Mouse (Mus musculus) liver, embryonic 16.5 days (tissue): Measurements from ENCODE around the gene Foxq1. TPM values are rescaled to one million over a fixed set of nuclear protein-coding genes. Genes with fewer than 3 reads are reported as not detected.

ENCODE experiments used
- ATAC-seq: fragments of 200-750 bp; cut with Nextera tagmentation; 2 replicates; pipeline ENCODE4 v1.8.0; 2017; ENCODE audit warnings: low read depth, mild to moderate bottlenecking, moderate number of reproducible peaks, moderate library complexity
- H3K27ac ChIP-seq: fragments of 300-500 bp; sonication (generic); 2 replicates; pipeline ENCODE4 v1.5.1; 2014; ENCODE audit warnings: mild to moderate bottlenecking, low read length
- H3K27me3 ChIP-seq: fragments of 300-500 bp; sonication (generic); 2 replicates; pipeline ENCODE4 v1.6.1; 2014; ENCODE audit warnings: low read depth, low read length, mixed read lengths; ENCODE audit not compliant: control insufficient read depth, insufficient read depth
- H3K36me3 ChIP-seq: fragments of 300-500 bp; sonication (generic); 2 replicates; pipeline ENCODE4 v1.6.1; 2014; ENCODE audit warnings: mild to moderate bottlenecking; ENCODE audit not compliant: control insufficient read depth, insufficient read depth
- H3K4me1 ChIP-seq: fragments of 300-500 bp; sonication (generic); 2 replicates; pipeline ENCODE4 v1.6.1; 2014; ENCODE audit warnings: low read depth, low read length, mixed read lengths; ENCODE audit not compliant: control insufficient read depth
- H3K4me2 ChIP-seq: fragments of 300-500 bp; sonication (generic); 2 replicates; pipeline ENCODE4 v1.6.1; 2014; ENCODE audit warnings: low read depth, low read length, mixed read lengths
- H3K4me3 ChIP-seq: fragments of 300-500 bp; sonication (generic); 2 replicates; pipeline ENCODE4 v1.5.1; 2014; ENCODE audit warnings: low read depth, mild to moderate bottlenecking, low read length
- H3K9ac ChIP-seq: fragments of 300-500 bp; sonication (generic); 2 replicates; pipeline ENCODE4 v1.6.1; 2014; ENCODE audit warnings: low read depth, low read length
- H3K9me3 ChIP-seq: fragments of 300-500 bp; sonication (generic); replicated peaks from 2 replicates; pipeline ENCODE4 v1.6.1; 2016; ENCODE audit warnings: low read length; ENCODE audit not compliant: control insufficient read depth
- WGBS: fragments of 180-500 bp; shearing (Covaris S2); extraction: QIAGEN DNeasy Blood & Tissue Kit; methylation state at CpG from one replicate; pipeline ENCODE4 v1.1.7; 2014; ENCODE audit not compliant: insufficient replicate concordance; 5-methylcytosine and 5-hydroxymethylcytosine counted together
- polyA plus RNA-seq: library from polyadenylated mRNA; unstranded; fragments of >200 nt; fragmentation: Nextera tagmentation; extraction: Ambion mirVana; gene quantifications from 2 replicates; pipeline ENCODE4 v1.2.1, GENCODE M21; 2015

Foxq1 gene
- polyA plus RNA-seq, 1 experiment from 2014 or later = 0.98 TPM

DNA sequence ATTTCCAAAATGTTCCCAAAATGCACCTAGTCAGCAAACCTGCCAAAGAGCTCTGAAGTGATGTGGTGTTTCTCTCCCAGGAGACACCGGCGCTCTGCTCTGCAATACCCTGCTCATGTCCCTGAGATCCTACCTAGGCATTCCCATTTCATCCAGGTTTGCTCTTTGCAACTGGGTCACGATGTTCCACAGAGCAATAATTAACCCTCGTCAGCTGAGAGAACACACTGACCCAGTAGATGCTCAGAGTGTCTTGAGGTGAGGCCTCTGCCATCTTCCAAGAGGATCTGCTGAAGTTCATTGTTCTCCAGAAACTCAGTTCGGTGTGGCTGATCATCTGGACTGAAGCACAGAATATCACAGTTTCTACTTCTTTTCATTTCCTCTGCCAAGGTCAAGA lies 12.9 kb upstream of the Foxq1 start:
- ATAC-seq = no peak
- Histone ChIP-seq H3K9ac (no peak overlapping the region), H3K27me3 (no peaks in the 10 kb centered on the region), H3K4me3 (no peak overlapping the region), H3K4me1 (no peaks in the 10 kb centered on the region; the same call in 1 of the 2 replicates), H3K4me2 (no peak overlapping the region), H3K9me3 (no peaks in the 10 kb centered on the region), H3K27ac (no peak overlapping the region), H3K36me3 (no peaks in the 10 kb centered on the region)
- WGBS = 62% methylated on average over 5 of the region's 5 CpGs

DNA sequence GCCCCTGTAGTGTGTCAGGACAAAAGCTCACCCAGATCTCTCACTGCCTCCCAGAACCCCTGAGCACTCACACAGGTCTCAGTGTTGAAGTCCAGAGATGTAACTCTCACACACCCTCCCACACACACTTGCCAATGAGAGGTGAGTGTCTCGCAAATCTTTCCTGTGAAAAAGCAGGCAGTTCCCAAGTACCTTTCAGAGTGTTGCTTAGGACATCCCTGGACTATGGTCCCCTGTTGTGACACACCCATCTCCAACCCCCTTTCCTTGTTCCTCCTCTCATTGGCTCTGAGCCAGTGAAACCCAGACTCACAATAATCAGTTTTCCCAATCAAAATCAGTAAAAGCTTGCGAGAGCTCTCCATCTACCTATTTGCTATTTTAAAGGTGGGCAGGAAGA lies 9.2 kb upstream of the Foxq1 start:
- H3K9ac ChIP-seq = no peak overlapping the region
- no peak for ATAC-seq

DNA sequence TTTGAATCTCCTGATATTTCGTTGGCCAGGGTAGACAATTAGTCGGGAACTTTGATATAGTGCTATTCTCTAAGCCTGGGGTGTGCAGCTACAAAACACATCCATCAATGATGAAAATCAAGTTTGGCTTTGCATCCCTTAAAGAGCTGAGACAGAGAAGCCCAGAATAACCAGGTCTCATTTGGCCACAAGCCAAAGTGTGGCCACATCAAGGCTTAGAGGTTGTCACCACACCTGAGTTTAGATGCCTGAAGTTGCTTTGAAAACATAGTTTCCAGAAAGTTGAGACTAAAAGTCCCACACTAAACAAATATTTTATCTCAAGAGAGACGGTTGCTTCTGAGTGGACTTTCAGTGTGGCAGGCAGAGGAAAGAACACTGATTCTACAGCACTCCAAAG lies 8.7 kb upstream of the Foxq1 start:
- Histone ChIP-seq H3K36me3 (no peaks in the 10 kb centered on the region), H3K4me2 (no peak overlapping the region), H3K9me3 (no peaks in the 10 kb centered on the region), H3K4me1 (no peaks in the 10 kb centered on the region; the same call in 1 of the 2 replicates), H3K27me3 (no peaks in the 10 kb centered on the region), H3K4me3 (no peak overlapping the region), H3K27ac (peak overlapping the region; percentile 2; the same call in 1 of the 2 replicates), H3K9ac (no peak overlapping the region)
- no peak for ATAC-seq
- WGBS = 60% methylated on average over 3 of the region's 3 CpGs

More for the DNA sequence above, 9.2 kb upstream of the Foxq1 start:
- Histone ChIP-seq H3K36me3 (no peaks in the 10 kb centered on the region), H3K27me3 (no peaks in the 10 kb centered on the region), H3K27ac (peak overlapping the region; percentile 55), H3K9me3 (no peaks in the 10 kb centered on the region), H3K4me3 (no peak overlapping the region), H3K4me1 (no peaks in the 10 kb centered on the region; the same call in 1 of the 2 replicates), H3K4me2 (no peak overlapping the region)
- 46% methylated on average over 2 of the region's 2 CpGs for WGBS

DNA sequence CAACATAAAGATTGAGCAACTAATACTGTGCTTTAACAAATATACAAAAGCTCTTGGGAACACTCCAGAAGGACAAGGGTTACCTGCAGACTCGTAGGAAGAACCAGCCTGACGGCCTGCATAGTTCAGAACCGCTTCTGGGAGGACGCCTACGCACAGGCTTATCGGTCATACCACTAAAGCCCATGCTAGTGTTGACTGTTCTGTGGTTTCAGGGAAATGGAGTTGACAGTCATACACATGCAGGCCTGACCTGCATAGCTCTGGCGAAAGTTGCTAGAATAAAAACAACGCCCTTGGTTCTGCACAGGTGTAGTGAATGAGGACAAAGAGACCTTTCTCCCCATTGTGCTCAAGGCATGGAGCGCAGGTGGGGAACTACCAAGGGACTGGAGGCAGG lies 8.3 kb upstream of the Foxq1 start:
- no peak overlapping the region for H3K9ac ChIP-seq
- peak; percentile 97 for ATAC-seq

DNA sequence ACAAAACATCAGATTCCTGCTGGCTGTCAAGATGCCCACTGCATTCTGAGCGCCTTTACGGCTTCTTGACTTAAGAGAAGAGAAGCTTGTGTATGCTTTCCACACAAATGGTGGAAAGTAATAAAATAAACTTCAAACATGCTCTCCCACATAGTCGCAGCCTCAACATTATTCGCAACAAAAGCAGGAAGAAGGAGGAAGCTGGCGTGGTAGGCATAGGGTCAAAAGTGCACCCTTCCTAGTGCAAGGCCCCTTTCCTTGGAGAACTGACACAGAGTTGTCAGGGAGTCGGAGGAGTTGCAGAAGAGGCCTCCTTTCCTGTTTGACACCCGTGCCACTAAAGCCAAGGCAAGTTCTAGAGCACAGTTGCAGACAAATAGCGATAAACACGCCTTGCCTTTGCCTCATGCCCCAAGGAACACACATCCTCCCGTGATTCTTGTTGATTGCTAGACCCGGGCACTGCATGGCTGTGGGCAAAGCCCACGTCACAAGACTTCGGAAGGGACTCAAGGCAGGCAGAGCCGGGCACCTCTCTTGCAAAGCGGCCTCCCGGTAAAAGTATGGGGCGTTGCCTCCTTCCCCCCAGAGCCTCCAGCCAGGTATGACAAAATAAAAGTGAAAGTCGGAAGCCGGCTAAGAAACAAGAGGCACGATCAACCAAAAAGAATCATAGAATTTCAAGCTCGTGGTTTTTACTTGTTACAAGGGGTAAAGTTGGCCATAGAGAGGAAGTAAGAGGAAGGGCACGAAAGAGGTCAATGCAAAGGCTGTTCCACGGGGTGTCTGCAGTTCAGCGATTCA lies 1.2 kb downstream of the Foxq1 start:
- no peaks in the 10 kb centered on the region; the same call in 1 of the 2 replicates for H3K4me1 ChIP-seq
- peak overlapping the region; percentile 62 for H3K4me2 ChIP-seq
- peaks cover 48% of the 10 kb centered on the region for H3K27me3 ChIP-seq
- H3K4me3 ChIP-seq = peak overlapping the region; percentile 61
- 4% methylated on average over 24 of the region's 24 CpGs for WGBS
- no peaks in the 10 kb centered on the region for H3K9me3 ChIP-seq
- H3K36me3 ChIP-seq = no peaks in the 10 kb centered on the region
- no peak overlapping the region for H3K9ac ChIP-seq
- H3K27ac ChIP-seq = no peak overlapping the region
- no peak for ATAC-seq

More for the DNA sequence above, 8.3 kb upstream of the Foxq1 start:
- WGBS = 57% methylated on average over 9 of the region's 9 CpGs
- Histone ChIP-seq H3K27me3 (no peaks in the 10 kb centered on the region), H3K27ac (peak overlapping the region; percentile 71), H3K4me2 (no peak overlapping the region), H3K4me1 (no peaks in the 10 kb centered on the region; the same call in 1 of the 2 replicates), H3K4me3 (no peak overlapping the region), H3K9me3 (no peaks in the 10 kb centered on the region), H3K36me3 (no peaks in the 10 kb centered on the region)

DNA sequence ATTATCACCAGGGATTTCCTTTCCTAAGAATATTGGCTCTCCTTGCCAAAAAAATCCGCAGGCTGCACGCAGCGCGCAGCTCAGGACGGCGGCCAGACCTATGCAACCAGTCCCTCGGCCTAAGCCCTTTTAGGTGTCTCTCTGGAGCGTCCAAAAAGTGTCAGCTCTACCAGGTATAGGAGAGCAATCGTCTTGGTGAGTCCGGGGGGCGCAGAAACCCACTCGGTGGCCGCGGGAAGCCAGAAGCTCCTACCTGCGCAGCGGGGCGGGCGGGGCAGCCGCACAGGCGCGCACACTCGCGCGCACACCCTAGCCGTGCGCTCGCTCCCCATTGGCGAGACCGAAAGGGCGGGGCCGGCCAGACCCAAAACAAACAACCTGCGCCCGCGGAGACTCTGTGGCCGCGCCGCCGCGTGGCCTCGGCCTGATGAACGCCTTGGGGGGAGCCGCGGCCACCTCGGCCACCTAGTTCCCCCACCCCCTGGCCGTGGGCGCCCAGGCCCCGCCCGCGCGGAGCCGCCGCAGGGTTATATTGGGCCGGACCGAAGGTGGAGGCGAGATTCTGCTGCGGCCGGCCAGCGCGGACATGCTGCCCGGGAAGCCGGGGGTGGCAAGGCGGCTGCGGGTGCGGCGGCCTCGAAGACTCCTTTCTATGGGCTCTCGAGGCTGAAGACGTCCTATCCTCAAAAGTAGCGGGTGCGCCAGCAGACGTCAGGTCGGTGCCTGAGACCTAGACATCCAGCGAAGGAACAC lies 2.0 kb downstream of the Foxq1 start:
- under 1% methylated on average over 73 of the region's 73 CpGs for WGBS
- Histone ChIP-seq H3K4me2 (peak overlapping the region; percentile 62), H3K9me3 (no peaks in the 10 kb centered on the region), H3K4me1 (no peaks in the 10 kb centered on the region; the same call in 1 of the 2 replicates), H3K9ac (peak overlapping the region; percentile 61), H3K36me3 (no peaks in the 10 kb centered on the region), H3K27me3 (peaks cover 48% of the 10 kb centered on the region), H3K27ac (peak overlapping the region; percentile 23; the same call in 1 of the 2 replicates), H3K4me3 (peak overlapping the region; percentile 61)
- ATAC-seq = peak; percentile 86

DNA sequence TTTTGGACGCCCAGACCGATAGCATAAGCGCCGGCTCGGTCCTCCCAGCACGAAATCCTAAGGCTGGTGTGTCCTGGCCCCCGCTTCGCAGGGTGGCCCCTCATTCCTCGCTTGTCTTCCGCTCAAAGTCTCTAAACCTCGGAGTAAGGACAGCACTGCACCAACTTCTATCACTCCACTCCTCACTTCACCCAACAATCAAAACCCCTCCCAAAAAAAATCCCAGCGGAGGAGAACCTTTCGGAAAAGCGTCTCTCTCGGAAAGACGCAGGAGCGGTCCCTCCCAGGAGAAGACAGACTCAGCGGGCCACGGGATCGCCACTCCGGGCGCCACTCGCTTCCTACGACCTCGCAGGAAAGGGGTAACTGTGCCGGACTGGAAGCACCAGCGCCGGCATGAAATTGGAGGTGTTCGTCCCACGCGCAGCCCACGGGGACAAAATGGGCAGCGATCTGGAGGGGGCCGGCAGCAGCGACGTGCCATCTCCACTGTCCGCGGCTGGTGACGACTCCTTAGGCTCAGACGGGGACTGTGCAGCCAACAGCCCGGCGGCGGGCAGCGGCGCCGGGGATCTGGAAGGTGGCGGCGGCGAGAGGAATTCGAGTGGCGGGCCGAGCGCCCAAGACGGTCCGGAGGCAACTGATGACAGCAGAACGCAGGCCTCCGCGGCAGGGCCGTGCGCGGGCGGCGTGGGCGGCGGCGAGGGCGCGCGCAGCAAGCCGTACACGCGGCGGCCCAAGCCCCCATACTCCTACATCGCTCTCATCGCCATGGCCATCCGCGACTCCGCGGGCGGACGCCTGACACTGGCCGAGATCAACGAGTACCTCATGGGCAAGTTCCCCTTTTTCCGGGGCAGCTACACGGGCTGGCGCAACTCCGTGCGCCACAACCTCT lies 2.8 kb downstream of the Foxq1 start, which contains the start of gene A530084C06Rik:
TSS of gene A530084C06Rik (minus strand) at position 813 of the 898 bp plus-strand sequence.
- Histone ChIP-seq H3K9ac (peak within 1 kb of the TSS; percentile 61), H3K36me3 (no peaks in the 10 kb centered on the region), H3K4me2 (peak within 1 kb of the TSS; percentile 62), H3K9me3 (no peaks in the 10 kb centered on the region), H3K27me3 (peaks cover 48% of the 10 kb centered on the region), H3K4me1 (no peaks in the 10 kb centered on the region; the same call in 1 of the 2 replicates), H3K27ac (peak within 1 kb of the TSS; percentile 23), H3K4me3 (peak within 1 kb of the TSS; percentile 61)
- under 1% methylated on average over 88 of the region's 88 CpGs for WGBS
- ATAC-seq = no peak

DNA sequence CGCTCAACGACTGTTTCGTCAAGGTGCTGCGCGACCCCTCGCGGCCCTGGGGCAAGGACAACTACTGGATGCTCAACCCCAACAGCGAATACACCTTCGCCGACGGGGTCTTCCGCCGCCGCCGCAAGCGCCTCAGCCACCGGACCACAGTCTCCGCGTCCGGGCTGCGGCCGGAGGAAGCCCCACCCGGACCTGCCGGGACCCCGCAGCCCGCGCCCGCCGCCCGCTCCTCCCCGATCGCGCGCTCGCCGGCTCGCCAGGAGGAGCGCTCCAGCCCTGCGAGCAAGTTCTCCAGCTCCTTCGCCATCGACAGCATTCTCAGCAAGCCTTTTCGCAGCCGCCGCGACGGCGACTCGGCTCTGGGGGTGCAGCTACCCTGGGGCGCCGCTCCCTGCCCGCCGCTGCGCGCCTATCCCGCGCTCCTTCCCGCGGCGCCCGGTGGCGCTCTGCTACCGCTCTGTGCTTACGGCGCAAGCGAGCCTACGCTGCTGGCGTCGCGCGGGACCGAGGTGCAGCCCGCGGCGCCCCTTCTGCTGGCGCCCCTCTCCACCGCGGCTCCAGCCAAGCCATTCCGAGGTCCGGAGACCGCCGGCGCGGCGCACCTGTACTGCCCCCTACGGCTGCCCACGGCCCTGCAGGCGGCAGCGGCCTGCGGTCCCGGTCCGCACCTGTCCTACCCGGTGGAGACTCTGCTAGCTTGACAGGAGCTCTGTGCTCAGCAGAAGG lies 3.6 kb downstream of the Foxq1 start:
- no peaks in the 10 kb centered on the region for H3K36me3 ChIP-seq
- peaks cover 48% of the 10 kb centered on the region for H3K27me3 ChIP-seq
- WGBS = under 1% methylated on average over 89 of the region's 92 CpGs
- ATAC-seq = peak; percentile 28
- H3K9ac ChIP-seq = peak overlapping the region; percentile 61
- H3K9me3 ChIP-seq = no peaks in the 10 kb centered on the region
- H3K27ac ChIP-seq = no peak overlapping the region; the same call in 1 of the 2 replicates
- no peaks in the 10 kb centered on the region; the same call in 1 of the 2 replicates for H3K4me1 ChIP-seq
- H3K4me2 ChIP-seq = peak overlapping the region; percentile 62
- H3K4me3 ChIP-seq = peak overlapping the region; percentile 61
